Mouse (Mus musculus) kidney, embryonic 14.5 days (tissue): ENCODE data around the gene Tnp1. TPM values are rescaled to one million over a fixed set of nuclear protein-coding genes. Genes with fewer than 3 reads are reported as not detected.
A peak's percentile ranks its signal among the peaks of the same experiment; 100 is the strongest.

ENCODE experiments used
- ATAC-seq: fragments of 200-750 bp; cut with Nextera tagmentation; 2 replicates; pipeline ENCODE4 v1.8.0; 2017; ENCODE audit warnings: moderate number of reproducible peaks, mild to moderate bottlenecking, moderate TSS enrichment, moderate library complexity; ENCODE audit not compliant: low FRiP score, low TSS enrichment
- H3K27ac ChIP-seq: fragments of 300-500 bp; sonication (generic); 2 replicates; pipeline ENCODE4 v1.5.1; 2014; ENCODE audit warnings: low read depth, mild to moderate bottlenecking, low read length, moderate library complexity, mixed read lengths
- H3K27me3 ChIP-seq: fragments of 300-500 bp; sonication (generic); 2 replicates; pipeline ENCODE4 v1.6.1; 2014; ENCODE audit warnings: mild to moderate bottlenecking, low read length; ENCODE audit not compliant: control insufficient read depth, insufficient read depth
- H3K36me3 ChIP-seq: fragments of 300-500 bp; sonication (generic); 2 replicates; pipeline ENCODE4 v1.6.1; 2014; ENCODE audit warnings: low read length, mixed read lengths; ENCODE audit not compliant: control insufficient read depth, insufficient read depth
- H3K4me1 ChIP-seq: fragments of 300-500 bp; sonication (generic); 2 replicates; pipeline ENCODE4 v1.6.1; 2014; ENCODE audit warnings: low read length, mixed read lengths; ENCODE audit not compliant: control insufficient read depth, insufficient read depth
- H3K4me2 ChIP-seq: fragments of 300-500 bp; sonication (generic); replicated peaks from 2 replicates; pipeline ENCODE4 v1.6.1; 2014; ENCODE audit warnings: low read depth, mild to moderate bottlenecking, low read length
- H3K4me3 ChIP-seq: fragments of 300-500 bp; sonication (generic); 2 replicates; pipeline ENCODE4 v1.5.1; 2014; ENCODE audit warnings: mild to moderate bottlenecking, low read length
- H3K9ac ChIP-seq: fragments of 300-500 bp; sonication (generic); 2 replicates; pipeline ENCODE4 v1.6.1; 2014; ENCODE audit warnings: low read depth, mild to moderate bottlenecking, low read length, moderate library complexity
- H3K9me3 ChIP-seq: fragments of 300-500 bp; sonication (generic); 2 replicates; pipeline ENCODE4 v1.6.1; 2016; ENCODE audit warnings: low read length; ENCODE audit not compliant: control insufficient read depth
- WGBS: fragments of 180-500 bp; shearing (Covaris S2); extraction: QIAGEN DNeasy Blood & Tissue Kit; methylation state at CpG from one replicate; pipeline ENCODE4 v1.1.7; 2014; 5-methylcytosine and 5-hydroxymethylcytosine counted together
- polyA plus RNA-seq: library from polyadenylated mRNA; unstranded; fragments of >200 nt; fragmentation: Nextera tagmentation; extraction: Ambion mirVana; gene quantifications from 2 replicates; pipeline ENCODE4 v1.2.1, GENCODE M21; 2014

Gene Tnp1
- polyA plus RNA-seq, 1 experiment from 2014 or later: not detected

- Histone ChIP-seq H3K4me1 (no peaks in the 10 kb centered on the region), H3K27ac (no peak overlapping the region), H3K36me3 (no peaks in the 10 kb centered on the region), H3K4me2 (no peak overlapping the region), H3K9me3 (no peaks in the 10 kb centered on the region), H3K27me3 (no peaks in the 10 kb centered on the region), H3K9ac (no peak overlapping the region), H3K4me3 (no peak overlapping the region)
- WGBS: 75% methylated on average over 2 of the region's 2 CpGs
- no peak for ATAC-seq
Observed at GRCm38 (mm10) chr1:72992944-72993464, 22.7 kb downstream of the Tnp1 start.

GRCm38 (mm10) chr1:72992209-72992608 is 23.5 kb downstream of the Tnp1 start:
- Histone ChIP-seq H3K36me3 (no peaks in the 10 kb centered on the region), H3K4me2 (no peak overlapping the region), H3K9me3 (no peaks in the 10 kb centered on the region), H3K9ac (no peak overlapping the region), H3K4me1 (no peaks in the 10 kb centered on the region), H3K4me3 (no peak overlapping the region), H3K27me3 (no peaks in the 10 kb centered on the region), H3K27ac (no peak overlapping the region)
- no peak for ATAC-seq
- 68% methylated on average over 2 of the region's 2 CpGs for WGBS

- no peak for ATAC-seq
- Histone ChIP-seq H3K27me3 (no peaks in the 10 kb centered on the region), H3K9ac (no peak overlapping the region), H3K4me1 (no peaks in the 10 kb centered on the region), H3K27ac (no peak overlapping the region), H3K9me3 (no peaks in the 10 kb centered on the region), H3K4me2 (no peak overlapping the region), H3K4me3 (no peak overlapping the region), H3K36me3 (no peaks in the 10 kb centered on the region)
- whole genome bisulfite sequencing: 88% methylated on average over 3 of the region's 3 CpGs
Observed at GRCm38 (mm10) chr1:72988904-72989303, 26.8 kb downstream of the Tnp1 start.

GRCm38 (mm10) chr1:72986715-72987114 is 29.0 kb downstream of the Tnp1 start:
- H3K36me3 ChIP-seq: no peaks in the 10 kb centered on the region
- 76% methylated on average over 4 of the region's 4 CpGs for WGBS
- H3K9ac ChIP-seq: no peak overlapping the region
- H3K4me2 ChIP-seq: no peak overlapping the region
- H3K27me3 ChIP-seq: no peaks in the 10 kb centered on the region
- H3K4me3 ChIP-seq: no peak overlapping the region
- no peaks in the 10 kb centered on the region for H3K4me1 ChIP-seq
- no peak overlapping the region for H3K27ac ChIP-seq
- no peaks in the 10 kb centered on the region for H3K9me3 ChIP-seq
- no peak for ATAC-seq

GRCm38 (mm10) chr1:72978956-72979355 is 36.8 kb downstream of the Tnp1 start:
- Histone ChIP-seq H3K27ac (no peak overlapping the region), H3K9ac (no peak overlapping the region), H3K36me3 (no peaks in the 10 kb centered on the region), H3K4me2 (no peak overlapping the region), H3K4me1 (no peaks in the 10 kb centered on the region), H3K4me3 (no peak overlapping the region), H3K9me3 (no peaks in the 10 kb centered on the region), H3K27me3 (no peaks in the 10 kb centered on the region)
- WGBS: 81% methylated on average over 9 of the region's 9 CpGs
- ATAC-seq: no peak

- H3K27ac ChIP-seq: no peak overlapping the region
- no peak overlapping the region for H3K4me2 ChIP-seq
- H3K9ac ChIP-seq: no peak overlapping the region
- ATAC-seq: no peak
- no peaks in the 10 kb centered on the region for H3K36me3 ChIP-seq
- no peaks in the 10 kb centered on the region for H3K27me3 ChIP-seq
- H3K4me1 ChIP-seq: peaks cover 5% of the 10 kb centered on the region; the same call in 1 of the 2 replicates
- H3K4me3 ChIP-seq: no peak overlapping the region
- no peaks in the 10 kb centered on the region for H3K9me3 ChIP-seq
Observed at GRCm38 (mm10) chr1:72974226-72974625, 41.5 kb downstream of the Tnp1 start.

- no peak for ATAC-seq
- 89% methylated on average over 9 of the region's 9 CpGs for WGBS
Observed at GRCm38 (mm10) chr1:72970461-72970860, 45.2 kb downstream of the Tnp1 start.

GRCm38 (mm10) chr1:72969113-72969812 is 46.4 kb downstream of the Tnp1 start:
- Histone ChIP-seq H3K27ac (no peak overlapping the region), H3K9me3 (no peaks in the 10 kb centered on the region), H3K27me3 (no peaks in the 10 kb centered on the region), H3K4me3 (no peak overlapping the region), H3K9ac (no peak overlapping the region), H3K4me2 (no peak overlapping the region), H3K36me3 (no peaks in the 10 kb centered on the region), H3K4me1 (peaks cover 9% of the 10 kb centered on the region; the same call in 1 of the 2 replicates)
- peak; percentile 95 for ATAC-seq
- 18% methylated on average over 10 of the region's 10 CpGs for WGBS

More at GRCm38 (mm10) chr1:72970461-72970860, 45.2 kb downstream of the Tnp1 start:
- H3K9me3 ChIP-seq: no peaks in the 10 kb centered on the region
- H3K4me3 ChIP-seq: no peak overlapping the region
- no peak overlapping the region for H3K4me2 ChIP-seq
- no peak overlapping the region for H3K9ac ChIP-seq
- H3K36me3 ChIP-seq: no peaks in the 10 kb centered on the region
- H3K4me1 ChIP-seq: peaks cover 9% of the 10 kb centered on the region; the same call in 1 of the 2 replicates
- no peaks in the 10 kb centered on the region for H3K27me3 ChIP-seq
- H3K27ac ChIP-seq: no peak overlapping the region

- H3K4me1 ChIP-seq: peaks cover 12% of the 10 kb centered on the region; the same call in 1 of the 2 replicates
- ATAC-seq: no peak
- H3K27ac ChIP-seq: no peak overlapping the region
- no peak overlapping the region for H3K4me2 ChIP-seq
- 85% methylated on average over 4 of the region's 4 CpGs for WGBS
- no peaks in the 10 kb centered on the region for H3K27me3 ChIP-seq
- no peaks in the 10 kb centered on the region for H3K36me3 ChIP-seq
- no peak overlapping the region for H3K4me3 ChIP-seq
- H3K9ac ChIP-seq: no peak overlapping the region
- H3K9me3 ChIP-seq: no peaks in the 10 kb centered on the region
Observed at GRCm38 (mm10) chr1:72966423-72966822, 49.3 kb downstream of the Tnp1 start.
